Mouse (Mus musculus): ENCODE measurements at regions not wholly inside any gene's neighbourhood (a gene's known extent, or its start where the extent isn't known, plus 50 kb on each side); places are given as distances from the start of the nearest gene placed in this dataset.

DNA sequence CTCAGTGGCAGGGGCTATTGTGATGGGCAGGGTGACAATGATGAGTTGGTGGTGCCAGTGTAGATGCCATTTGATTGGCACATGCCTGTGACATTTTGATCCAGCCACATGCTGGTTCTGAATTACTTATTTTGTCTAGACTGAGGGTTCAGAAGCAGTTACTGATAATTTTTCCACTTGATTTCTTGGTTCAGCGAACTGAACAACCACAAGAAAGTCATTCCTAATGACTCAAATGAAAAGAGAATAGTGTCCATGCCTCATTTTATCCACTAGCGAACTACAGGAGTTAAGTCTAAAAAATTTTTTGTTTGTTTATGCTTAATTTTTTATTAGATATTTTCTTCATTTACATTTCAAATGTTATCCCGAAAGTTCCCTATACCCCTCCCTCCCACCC, 244.6 kb upstream of the Fam98a start:
- TF ChIP-seq CTCF (IDR thresholded peaks at IDR 0.05; ENCODE audit: extremely low read depth, insufficient read length, insufficient replicate concordance, low read depth, low read length) = no peak
- TF ChIP-seq POLR2A (IDR thresholded peaks at IDR 0.05; ENCODE audit: low read depth, low read length) = no peak

Data from small intestine, adult 2 months (tissue).